Mouse (Mus musculus): ENCODE data around the gene Shoc2. TPM values are rescaled to one million over a fixed set of nuclear protein-coding genes. Genes with fewer than 3 reads are reported as not detected.

Gene Shoc2
- total RNA-seq, 4 experiments from 2014 or later: 46.4 to 55.0 (median 50.5) TPM

- DNase-seq (ENCODE audit: low spot score in 2 of 2): no peak
Measured at GRCm38 (mm10) chr19:54081716-54082165, 137.6 kb downstream of the Shoc2 start.

Other genes starting within 250 kb of the Shoc2 start
- 100 to 1,000 TPM; 101 to 108 (median 106) TPM for gene Pdcd4, start 52.1 kb upstream of the Shoc2 start, total RNA-seq (2022)
- 10 to 100 TPM; 46.0 to 51.1 (median 49.1) TPM for gene Bbip1, start 321 bp downstream of the Shoc2 start, total RNA-seq (2022)
- 10 to 100 TPM; 10.8 to 13.9 (median 13.1) TPM for gene Adra2a, start 99.8 kb downstream of the Shoc2 start, total RNA-seq (2022)